Mouse (Mus musculus): Measurements from ENCODE around the gene Olfr46.
"Not testable (repeated sequence)": the region's sequence is repeated elsewhere in the genome, so short reads cannot be mapped to it uniquely, and the experiment has no call there.

DNA sequence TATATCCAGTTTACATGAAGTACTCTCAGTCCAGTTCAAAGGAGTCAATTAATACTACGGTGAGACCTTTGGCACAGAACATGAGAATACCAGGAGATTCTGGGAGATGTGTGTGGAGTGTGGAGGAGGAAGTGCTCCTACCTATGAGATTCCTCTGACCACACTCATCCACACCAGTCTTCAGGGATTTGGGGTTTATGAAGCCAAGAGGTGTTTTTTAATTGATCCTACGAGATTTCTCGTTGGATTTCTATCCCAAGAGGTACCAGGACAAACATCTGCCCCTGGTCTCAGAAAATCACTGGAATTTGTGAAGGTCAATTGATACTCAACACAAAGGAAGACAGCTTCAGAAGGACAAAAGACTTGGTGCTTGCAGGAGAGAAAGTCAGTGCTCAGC is 27.6 kb downstream of the Olfr46 start, which contains the start of gene Olfr61:
- not testable (repeated sequence) for TF ChIP-seq POLR2A (IDR thresholded peaks at IDR 0.05; ENCODE audit: insufficient read depth, low read length); CTCF (IDR thresholded peaks at IDR 0.05; ENCODE audit: low read depth, low read length); EP300 (IDR thresholded peaks at IDR 0.05; ENCODE audit: insufficient read depth, low read depth, low read length)
